Mouse (Mus musculus) lung, adult 2 months (tissue): ENCODE data around the gene Ctbs. TPM values are rescaled to one million over a fixed set of nuclear protein-coding genes. Genes with fewer than 3 reads are reported as not detected.
"Not testable (repeated sequence)": the region's sequence is repeated elsewhere in the genome, so short reads cannot be mapped to it uniquely, and the experiment has no call there.

Experiments used
- DNase-seq: peaks from one replicate; pipeline ENCODE4 v3.0.0; 2022
- H3K4me1 ChIP-seq: fragments of 200-500 bp; 2 replicates; pipeline ENCODE4 v1.6.1; 2011; ENCODE audit warnings: low read length; ENCODE audit not compliant: control insufficient read depth, insufficient read depth
- H3K4me3 ChIP-seq: fragments of 200-500 bp; replicated peaks from 2 replicates; pipeline ENCODE3; 2011; ENCODE audit warnings: low read depth, mild to moderate bottlenecking, control low read depth, low read length; ENCODE audit errors: extremely low read depth
- CTCF ChIP-seq: fragments of 200-500 bp; IDR thresholded peaks from 2 replicates; pipeline ENCODE4 v1.5.1; 2011; ENCODE audit warnings: mild to moderate bottlenecking, low read length, control low read depth; ENCODE audit not compliant: insufficient read depth
- POLR2A ChIP-seq: fragments of 200-500 bp; IDR thresholded peaks from 2 replicates; pipeline ENCODE4 v1.6.1; 2011; ENCODE audit warnings: low read depth, mild to moderate bottlenecking, control low read depth, low read length, borderline replicate concordance; ENCODE audit errors: extremely low read depth
- WGBS: fragments of 180-500 bp; shearing (Covaris S2); methylation state at CpG from one replicate; pipeline ENCODE4 v1.1.7; 2018; 5-methylcytosine and 5-hydroxymethylcytosine counted together
- polyA plus RNA-seq: library from polyadenylated mRNA; depleted of rRNA; stranded (reverse); fragments of >200 nt; gene quantifications from 2 replicates; pipeline ENCODE4 v1.2.3, GENCODE M21; 2012

Gene Ctbs
- polyA plus RNA-seq, 1 experiment: 5.6 TPM

- WGBS: 58% methylated on average over 7 of the region's 7 CpGs
- no peak for DNase-seq
- H3K4me1 ChIP-seq: peaks cover 3% of the 10 kb centered on the region; the same call in 1 of the 2 replicates
- no peak overlapping the region for H3K4me3 ChIP-seq
- TF ChIP-seq CTCF (no peak), POLR2A (no peak)
These were observed 23.7 kb upstream of the Ctbs start for GRCm38 (mm10) chr3:146425902-146426301.

GRCm38 (mm10) chr3:146426489-146426888 is 23.1 kb upstream of the Ctbs start:
- peaks cover 3% of the 10 kb centered on the region; the same call in 1 of the 2 replicates for H3K4me1 ChIP-seq
- WGBS: 88% methylated on average over 8 of the region's 8 CpGs
- no peak for DNase-seq
- no peak overlapping the region for H3K4me3 ChIP-seq
- no peak for TF ChIP-seq POLR2A
- no peak for TF ChIP-seq CTCF

DNA sequence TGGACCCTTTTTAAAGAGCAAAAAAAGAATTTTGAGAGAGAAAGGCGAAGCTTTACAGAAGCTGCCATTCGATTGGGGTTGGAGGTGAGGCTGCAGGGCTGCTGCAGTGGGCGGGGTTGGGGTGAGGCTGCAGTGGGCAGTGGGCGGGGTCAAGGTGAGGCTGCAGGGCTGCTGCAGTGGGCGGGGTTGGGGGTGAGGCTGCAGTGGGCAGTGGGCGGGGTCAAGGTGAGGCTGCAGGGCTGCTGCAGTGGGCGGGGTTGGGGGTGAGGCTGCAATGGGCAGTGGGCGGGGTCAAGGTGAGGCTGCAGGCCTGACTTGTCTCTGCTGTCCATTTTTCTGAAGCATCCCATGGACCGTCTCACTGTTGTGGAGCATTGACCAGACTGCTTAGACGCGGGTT is 16.5 kb upstream of the Ctbs start:
- H3K4me3 ChIP-seq, DNase-seq, H3K4me1 ChIP-seq: not testable (repeated sequence)
- 97% methylated on average over 11 of the region's 11 CpGs for WGBS

- no peak for DNase-seq
- TF ChIP-seq POLR2A (no peak), CTCF (no peak)
- WGBS: 87% methylated on average over 14 of the region's 14 CpGs
- Histone ChIP-seq H3K4me1 (no peaks in the 10 kb centered on the region), H3K4me3 (no peak overlapping the region)
These were observed 15.8 kb upstream of the Ctbs start for GRCm38 (mm10) chr3:146433681-146434350.

DNA sequence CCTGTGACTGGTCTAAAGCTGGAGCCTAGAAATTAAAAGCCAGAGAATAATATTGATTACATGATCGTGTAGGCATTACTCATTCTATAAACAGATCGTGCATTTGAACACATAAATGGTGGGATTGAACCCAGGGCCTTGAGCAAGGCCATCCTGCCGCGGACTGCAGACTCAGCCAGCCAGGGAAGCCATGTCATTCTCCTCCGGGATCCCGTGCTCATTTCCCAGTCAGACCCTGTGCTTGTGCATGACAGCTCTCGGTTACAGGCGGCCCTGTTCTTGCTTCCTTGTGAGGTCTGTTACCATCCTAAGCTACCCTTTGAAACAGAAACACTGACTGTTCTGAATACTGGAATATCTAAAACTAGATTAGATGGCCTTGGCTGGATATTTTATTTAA is 14.9 kb upstream of the Ctbs start:
- Histone ChIP-seq H3K4me1 (no peaks in the 10 kb centered on the region), H3K4me3 (no peak overlapping the region)
- TF ChIP-seq POLR2A (no peak), CTCF (no peak)
- 94% methylated on average over 8 of the region's 8 CpGs for WGBS
- DNase-seq: no peak

DNA sequence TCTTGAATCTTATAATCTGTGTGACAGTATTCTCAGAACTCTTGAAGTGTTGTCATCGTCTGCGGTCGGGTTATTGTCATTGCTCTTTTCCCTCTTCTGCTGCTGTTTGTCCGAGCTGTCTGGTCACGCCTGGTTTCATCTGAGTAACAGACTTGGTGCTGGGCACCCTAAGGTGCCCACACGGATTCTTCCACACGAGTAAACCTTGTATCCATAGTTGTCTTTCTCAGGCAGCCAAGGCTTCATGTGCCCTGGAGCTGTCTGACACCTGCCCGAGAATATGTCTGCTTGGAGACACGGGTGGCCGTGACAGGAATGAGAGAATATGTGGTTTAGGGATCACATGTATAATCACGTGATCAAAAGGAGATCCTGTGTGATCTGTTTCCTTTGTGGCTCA is 14.1 kb upstream of the Ctbs start:
- TF ChIP-seq CTCF: no peak
- TF ChIP-seq POLR2A: no peak
- Histone ChIP-seq H3K4me1 (no peaks in the 10 kb centered on the region), H3K4me3 (no peak overlapping the region)
- WGBS: 91% methylated on average over 11 of the region's 11 CpGs
- DNase-seq: no peak

GRCm38 (mm10) chr3:146436114-146436513 is 13.5 kb upstream of the Ctbs start:
- Histone ChIP-seq H3K4me1 (no peaks in the 10 kb centered on the region), H3K4me3 (no peak overlapping the region)
- TF ChIP-seq POLR2A (no peak), CTCF (no peak)
- 90% methylated on average over 8 of the region's 8 CpGs for whole genome bisulfite sequencing
- no peak for DNase-seq

DNA sequence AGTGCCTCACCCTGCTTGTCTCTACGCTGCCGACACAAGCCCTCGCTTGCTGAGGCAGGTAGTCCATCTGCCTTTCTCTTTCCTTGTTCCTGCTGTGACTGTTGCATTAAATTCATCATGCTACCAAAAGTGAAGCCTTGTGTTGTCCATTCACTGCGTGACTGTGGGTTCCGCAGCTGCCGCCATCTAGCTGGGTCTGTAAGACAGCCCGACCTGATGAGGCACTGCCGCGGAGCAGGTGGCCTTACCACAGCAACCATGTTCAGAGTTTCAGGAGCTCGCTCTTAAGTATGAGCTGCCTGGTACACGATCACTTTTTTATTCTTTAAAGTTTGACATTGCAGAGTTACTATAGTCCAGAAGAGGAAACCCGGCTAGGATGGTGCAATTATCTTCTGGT is 9.6 kb upstream of the Ctbs start:
- no peak for DNase-seq
- H3K4me3 ChIP-seq: no peak overlapping the region
- TF ChIP-seq POLR2A (no peak), CTCF (no peak)
- WGBS: 92% methylated on average over 12 of the region's 12 CpGs
- no peaks in the 10 kb centered on the region for H3K4me1 ChIP-seq

DNA sequence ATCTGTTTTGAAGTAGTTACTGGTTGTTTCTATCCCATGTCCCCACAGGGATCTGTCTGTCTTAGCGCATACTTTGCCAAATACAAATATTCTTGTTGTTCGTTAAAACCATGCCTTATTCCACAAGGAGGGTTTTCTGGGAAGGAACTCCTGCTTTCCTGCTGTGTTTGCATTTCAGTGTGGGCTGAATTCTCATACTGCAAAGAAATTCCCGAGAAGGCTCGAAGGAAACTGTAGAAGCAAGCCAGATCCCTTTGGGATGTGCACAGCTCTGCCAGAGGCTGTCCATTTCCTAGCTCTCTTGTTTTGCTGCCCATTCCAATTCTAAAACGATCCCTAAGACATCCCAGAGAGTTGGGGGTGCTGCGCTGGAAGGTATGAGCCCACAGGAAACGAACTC is 9.2 kb upstream of the Ctbs start:
- no peak for DNase-seq
- no peak for TF ChIP-seq POLR2A
- TF ChIP-seq CTCF: no peak
- 82% methylated on average over 7 of the region's 7 CpGs for WGBS
- Histone ChIP-seq H3K4me3 (no peak overlapping the region), H3K4me1 (no peaks in the 10 kb centered on the region)

DNA sequence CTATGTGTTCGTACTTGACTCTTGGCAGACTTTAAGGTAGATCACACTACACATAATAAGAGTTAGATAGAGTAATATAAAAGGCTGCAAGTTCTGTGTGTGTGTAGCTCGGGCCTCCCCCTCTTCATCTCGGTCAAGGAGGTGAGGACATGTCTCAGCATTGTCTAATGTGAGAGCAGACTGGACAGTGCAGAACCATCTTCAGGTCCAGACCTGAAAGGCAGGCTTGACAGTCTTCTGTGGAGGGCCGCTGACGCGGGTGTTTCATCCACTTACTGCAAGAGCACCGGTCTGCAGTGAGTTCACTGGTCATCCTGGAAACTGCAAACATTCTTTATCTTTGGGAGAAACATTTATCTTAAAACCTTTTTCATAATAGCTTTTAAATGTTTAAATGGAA is 7.1 kb upstream of the Ctbs start:
- Histone ChIP-seq H3K4me1 (no peaks in the 10 kb centered on the region), H3K4me3 (no peak overlapping the region)
- 82% methylated on average over 7 of the region's 7 CpGs for WGBS
- TF ChIP-seq POLR2A: no peak
- TF ChIP-seq CTCF: no peak
- no peak for DNase-seq
